Mouse (Mus musculus) limb, embryonic 14.5 days (tissue): ENCODE results near the gene Polq. TPM values are rescaled to one million over a fixed set of nuclear protein-coding genes. Genes with fewer than 3 reads are reported as not detected.

Experiments
- ATAC-seq: fragments of 200-750 bp; cut with Nextera tagmentation; 2 replicates; pipeline ENCODE4 v1.8.0; 2017; ENCODE audit warnings: low read depth, moderate number of reproducible peaks, moderate TSS enrichment; ENCODE audit not compliant: low FRiP score
- DNase-seq: peaks from one replicate; pipeline ENCODE4 v3.0.0-alpha.2; 2015; ENCODE audit warnings: low spot score
- H3K27ac ChIP-seq: fragments of 300-500 bp; sonication (generic); replicated peaks from 2 replicates; pipeline ENCODE4 v1.5.1; 2014; ENCODE audit warnings: low read depth, mild to moderate bottlenecking, low read length, moderate library complexity, mixed read lengths
- H3K27me3 ChIP-seq: fragments of 300-500 bp; sonication (generic); 2 replicates; pipeline ENCODE4 v1.6.1; 2014; ENCODE audit warnings: low read length, mixed read lengths; ENCODE audit not compliant: control insufficient read depth, insufficient read depth
- H3K36me3 ChIP-seq: fragments of 300-500 bp; sonication (generic); 2 replicates; pipeline ENCODE4 v1.6.1; 2014; ENCODE audit warnings: mild to moderate bottlenecking, low read length, moderate library complexity, mixed read lengths; ENCODE audit not compliant: control insufficient read depth, insufficient read depth
- H3K4me1 ChIP-seq: fragments of 300-500 bp; sonication (generic); 2 replicates; pipeline ENCODE4 v1.6.1; 2014; ENCODE audit warnings: antibody characterized with exemption, low read length, mixed read lengths; ENCODE audit not compliant: control insufficient read depth, insufficient read depth
- H3K4me2 ChIP-seq: fragments of 300-500 bp; sonication (generic); replicated peaks from 2 replicates; pipeline ENCODE4 v1.6.1; 2014; ENCODE audit warnings: low read depth, mild to moderate bottlenecking, low read length, moderate library complexity; ENCODE audit not compliant: severe bottlenecking
- H3K4me3 ChIP-seq: fragments of 300-500 bp; sonication (generic); replicated peaks from 2 replicates; pipeline ENCODE4 v1.5.1; 2014; ENCODE audit warnings: low read length
- H3K9ac ChIP-seq: fragments of 300-500 bp; sonication (generic); 2 replicates; pipeline ENCODE4 v1.6.1; 2014; ENCODE audit warnings: mild to moderate bottlenecking, low read depth, low read length, moderate library complexity; ENCODE audit not compliant: severe bottlenecking
- H3K9me3 ChIP-seq: fragments of 300-500 bp; sonication (generic); 2 replicates; pipeline ENCODE4 v1.6.1; 2016; ENCODE audit warnings: low read length; ENCODE audit not compliant: control insufficient read depth
- POLR2A ChIP-seq: fragments of 200-500 bp; IDR thresholded peaks from 2 replicates; pipeline ENCODE4 v1.8.0; 2012; ENCODE audit warnings: inconsistent platforms, mild to moderate bottlenecking, moderate library complexity, borderline replicate concordance; ENCODE audit not compliant: insufficient read depth, insufficient read length; ENCODE audit errors: extremely low read depth
- WGBS: fragments of 180-500 bp; shearing (Covaris S2); extraction: QIAGEN DNeasy Blood & Tissue Kit; methylation state at CpG from one replicate; pipeline ENCODE4 v1.1.7; 2014; 5-methylcytosine and 5-hydroxymethylcytosine counted together
- polyA plus RNA-seq, 2 experiments: library from polyadenylated mRNA; depleted of rRNA in 1 of 2; stranded (reverse) in 1 of 2; unstranded in 1 of 2; fragments of >200 nt; fragmentation: Nextera tagmentation in 1 of 2; extraction: Ambion mirVana in 1 of 2; gene quantifications; 2 replicates each; pipeline versions ENCODE4 v1.2.1 to v1.2.3; 2012 to 2014

The Polq gene
- polyA plus RNA-seq, 2 experiments: 6.1 to 6.5 TPM

GRCm38 (mm10) chr16:37031996-37032395 is 20.4 kb downstream of the Polq start:
- Histone ChIP-seq H3K36me3 (peaks cover 14% of the 10 kb centered on the region), H3K9me3 (no peaks in the 10 kb centered on the region), H3K9ac (no peak overlapping the region), H3K4me3 (no peak overlapping the region), H3K27me3 (no peaks in the 10 kb centered on the region), H3K4me1 (no peaks in the 10 kb centered on the region), H3K27ac (no peak overlapping the region), H3K4me2 (no peak overlapping the region)
- DNase-seq: no peak
- 79% methylated on average over 3 of the region's 3 CpGs for WGBS
- no peak for TF ChIP-seq POLR2A
- no peak for ATAC-seq

- H3K36me3 ChIP-seq: peaks cover 10% of the 10 kb centered on the region
- no peaks in the 10 kb centered on the region for H3K9me3 ChIP-seq
- H3K27ac ChIP-seq: no peak overlapping the region
- DNase-seq: no peak
- no peaks in the 10 kb centered on the region for H3K4me1 ChIP-seq
- 95% methylated on average over 8 of the region's 8 CpGs for WGBS
- no peak overlapping the region for H3K4me2 ChIP-seq
- TF ChIP-seq POLR2A: no peak
- H3K9ac ChIP-seq: no peak overlapping the region
- ATAC-seq: no peak
- H3K4me3 ChIP-seq: no peak overlapping the region
- no peaks in the 10 kb centered on the region for H3K27me3 ChIP-seq
Observed at GRCm38 (mm10) chr16:37034751-37035150, 23.2 kb downstream of the Polq start.

GRCm38 (mm10) chr16:37059631-37060030 is 48.0 kb downstream of the Polq start:
- no peak overlapping the region for H3K4me3 ChIP-seq
- H3K27me3 ChIP-seq: no peaks in the 10 kb centered on the region
- DNase-seq: no peak
- TF ChIP-seq POLR2A: no peak
- no peaks in the 10 kb centered on the region for H3K9me3 ChIP-seq
- H3K36me3 ChIP-seq: peaks cover 22% of the 10 kb centered on the region
- H3K4me2 ChIP-seq: no peak overlapping the region
- no peak overlapping the region for H3K27ac ChIP-seq
- no peak overlapping the region for H3K9ac ChIP-seq
- ATAC-seq: no peak
- WGBS: 90% methylated on average over 3 of the region's 3 CpGs
- H3K4me1 ChIP-seq: no peaks in the 10 kb centered on the region

- peaks cover 25% of the 10 kb centered on the region for H3K36me3 ChIP-seq
- H3K27ac ChIP-seq: no peak overlapping the region
- H3K27me3 ChIP-seq: no peaks in the 10 kb centered on the region
- no peak for ATAC-seq
- DNase-seq: no peak
- no peak for TF ChIP-seq POLR2A
- no peaks in the 10 kb centered on the region for H3K9me3 ChIP-seq
- H3K4me1 ChIP-seq: no peaks in the 10 kb centered on the region
- no peak overlapping the region for H3K4me2 ChIP-seq
- no peak overlapping the region for H3K4me3 ChIP-seq
- 99% methylated on average over 4 of the region's 4 CpGs for WGBS
- no peak overlapping the region for H3K9ac ChIP-seq
Observed at GRCm38 (mm10) chr16:37061261-37061660, 49.7 kb downstream of the Polq start.

- Histone ChIP-seq H3K4me2 (no peak overlapping the region), H3K4me1 (no peaks in the 10 kb centered on the region), H3K27ac (no peak overlapping the region), H3K9ac (no peak overlapping the region), H3K4me3 (no peak overlapping the region), H3K27me3 (no peaks in the 10 kb centered on the region), H3K9me3 (no peaks in the 10 kb centered on the region), H3K36me3 (peaks cover 25% of the 10 kb centered on the region)
- no peak for TF ChIP-seq POLR2A
- DNase-seq (no peak), ATAC-seq (no peak)
- 68% methylated on average over 5 of the region's 5 CpGs for WGBS
Observed at GRCm38 (mm10) chr16:37072354-37072753, 60.8 kb downstream of the Polq start.

- no peak for ATAC-seq
- TF ChIP-seq POLR2A: no peak
- peaks cover 21% of the 10 kb centered on the region for H3K36me3 ChIP-seq
Observed at GRCm38 (mm10) chr16:37089648-37090047, 78.1 kb downstream of the Polq start.

More at GRCm38 (mm10) chr16:37089648-37090047, 78.1 kb downstream of the Polq start:
- Histone ChIP-seq H3K4me3 (no peak overlapping the region), H3K9me3 (no peaks in the 10 kb centered on the region), H3K4me2 (no peak overlapping the region), H3K9ac (no peak overlapping the region), H3K27ac (no peak overlapping the region), H3K4me1 (no peaks in the 10 kb centered on the region), H3K27me3 (no peaks in the 10 kb centered on the region)
- 74% methylated on average over 1 of the region's 1 CpGs for WGBS
- no peak for DNase-seq
